Mouse (Mus musculus): ENCODE data around the gene Nectin1. TPM values are rescaled to one million over a fixed set of nuclear protein-coding genes. Genes with fewer than 3 reads are reported as not detected.

Nectin1 gene
- polyA plus RNA-seq, 1 experiment from 2014 or later, result 8.2 TPM

GRCm38 (mm10) chr9:43847861-43848260 is 104.1 kb downstream of the Nectin1 start:
- Histone ChIP-seq H3K9ac (replicated peaks; ENCODE audit: low read depth) (no peak overlapping the region), H3K36me3 (ENCODE audit: insufficient read depth, low read length) (no peaks in the 10 kb centered on the region), H3K4me2 (replicated peaks; ENCODE audit: low read depth, low read length) (no peak overlapping the region), H3K4me3 (ENCODE audit: low read depth, low read length) (no peak overlapping the region), H3K4me1 (ENCODE audit: insufficient read depth, low read depth, low read length) (no peaks in the 10 kb centered on the region), H3K27me3 (replicated peaks; ENCODE audit: insufficient read depth, low read length) (peaks cover 7% of the 10 kb centered on the region; the same call in 1 of the 2 replicates), H3K27ac (ENCODE audit: low read length) (no peak overlapping the region), H3K9me3 (ENCODE audit: low read length) (no peaks in the 10 kb centered on the region)
- TF ChIP-seq EP300 (IDR thresholded peaks at IDR 0.05) (no peak), CTCF (IDR thresholded peaks at IDR 0.05) (no peak)
- 74% methylated on average over 3 of the region's 5 CpGs for WGBS
- DNase-seq (ENCODE audit: low spot score), result no peak
- ATAC-seq, result no peak

DNA sequence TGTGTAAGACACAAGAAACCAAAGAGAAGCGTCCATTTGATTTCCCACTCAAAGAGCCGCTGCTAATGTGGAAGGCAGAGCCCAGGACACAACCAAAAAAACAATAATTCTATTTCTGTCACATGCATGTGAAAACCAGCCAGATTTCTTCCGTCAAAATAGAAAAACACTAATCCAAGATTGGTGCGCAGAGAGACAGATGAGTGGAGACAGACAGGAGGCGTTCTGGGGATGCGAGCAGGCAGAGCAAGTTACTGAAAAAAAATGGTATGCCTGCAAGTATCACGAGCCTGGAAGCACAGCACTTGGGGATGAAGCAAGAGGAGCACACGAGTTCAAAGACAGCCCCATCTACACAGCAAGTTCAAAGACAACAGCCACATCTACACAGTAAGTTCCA is 106.5 kb downstream of the Nectin1 start:
- no peak overlapping the region for H3K4me3 ChIP-seq (ENCODE audit: low read depth, low read length)
- DNase-seq (ENCODE audit: low spot score) (no peak), ATAC-seq (no peak)
- H3K9ac ChIP-seq (replicated peaks; ENCODE audit: low read depth), result no peak overlapping the region
- no peaks in the 10 kb centered on the region for H3K36me3 ChIP-seq (ENCODE audit: insufficient read depth, low read length)
- H3K27ac ChIP-seq (ENCODE audit: low read length), result no peak overlapping the region
- H3K9me3 ChIP-seq (ENCODE audit: low read length), result no peaks in the 10 kb centered on the region
- TF ChIP-seq EP300 (IDR thresholded peaks at IDR 0.05) (no peak), CTCF (IDR thresholded peaks at IDR 0.05) (no peak)
- no peaks in the 10 kb centered on the region for H3K4me1 ChIP-seq (ENCODE audit: insufficient read depth, low read depth, low read length)
- WGBS, result 73% methylated on average over 8 of the region's 8 CpGs
- H3K27me3 ChIP-seq (replicated peaks; ENCODE audit: insufficient read depth, low read length), result 0 out of 2 replicates have a peak, but pooled peaks cover 3% of the 10 kb centered on the region
- no peak overlapping the region for H3K4me2 ChIP-seq (replicated peaks; ENCODE audit: low read depth, low read length)

- Histone ChIP-seq H3K4me1 (ENCODE audit: insufficient read depth, low read depth, low read length) (no peaks in the 10 kb centered on the region), H3K27ac (ENCODE audit: low read length) (no peak overlapping the region), H3K4me3 (ENCODE audit: low read depth, low read length) (no peak overlapping the region), H3K36me3 (ENCODE audit: insufficient read depth, low read length) (no peaks in the 10 kb centered on the region), H3K9ac (replicated peaks; ENCODE audit: low read depth) (no peak overlapping the region), H3K27me3 (replicated peaks; ENCODE audit: insufficient read depth, low read length) (0 out of 2 replicates have a peak, but pooled peaks cover 3% of the 10 kb centered on the region), H3K9me3 (ENCODE audit: low read length) (no peaks in the 10 kb centered on the region), H3K4me2 (replicated peaks; ENCODE audit: low read depth, low read length) (no peak overlapping the region)
- TF ChIP-seq CTCF (IDR thresholded peaks at IDR 0.05) (no peak), EP300 (IDR thresholded peaks at IDR 0.05) (no peak)
- ATAC-seq (no peak), DNase-seq (ENCODE audit: low spot score) (no peak)
- 60% methylated on average over 7 of the region's 7 CpGs for WGBS
Observed at GRCm38 (mm10) chr9:43851154-43851553, 107.4 kb downstream of the Nectin1 start.

DNA sequence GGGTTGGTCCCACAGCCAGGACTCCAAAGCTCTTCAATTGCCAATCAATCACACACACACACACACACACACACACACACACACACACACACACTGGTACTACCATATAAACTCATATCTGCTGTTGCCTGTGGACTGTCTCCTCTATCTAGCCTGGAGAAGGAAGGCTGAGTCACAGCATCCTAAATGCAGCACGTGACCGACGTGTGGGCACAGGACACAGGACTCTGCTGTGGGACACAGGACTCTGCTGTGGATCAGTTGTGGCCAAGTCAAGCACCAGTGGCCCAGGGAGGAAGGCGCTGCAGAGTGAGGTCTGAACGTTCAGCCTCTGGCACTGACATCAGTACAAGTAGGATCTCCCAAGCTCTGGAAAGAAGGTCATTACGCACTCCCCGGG is 112.1 kb downstream of the Nectin1 start:
- Histone ChIP-seq H3K4me1 (ENCODE audit: insufficient read depth, low read depth, low read length) (no peaks in the 10 kb centered on the region; the same call in 1 of the 2 replicates), H3K4me3 (ENCODE audit: low read depth, low read length) (no peak overlapping the region), H3K27me3 (replicated peaks; ENCODE audit: insufficient read depth, low read length) (no peaks in the 10 kb centered on the region), H3K9me3 (ENCODE audit: low read length) (no peaks in the 10 kb centered on the region), H3K4me2 (replicated peaks; ENCODE audit: low read depth, low read length) (no peak overlapping the region), H3K27ac (ENCODE audit: low read length) (no peak overlapping the region), H3K9ac (replicated peaks; ENCODE audit: low read depth) (no peak overlapping the region), H3K36me3 (ENCODE audit: insufficient read depth, low read length) (no peaks in the 10 kb centered on the region)
- WGBS, result 79% methylated on average over 7 of the region's 7 CpGs
- TF ChIP-seq CTCF (IDR thresholded peaks at IDR 0.05) (no peak), EP300 (IDR thresholded peaks at IDR 0.05) (no peak)
- DNase-seq (ENCODE audit: low spot score) (no peak), ATAC-seq (no peak)
